Mouse (Mus musculus) left cerebral cortex, adult 18-20 months (tissue): Measurements from ENCODE around the gene Slc6a5. TPM values are rescaled to one million over a fixed set of nuclear protein-coding genes. Genes with fewer than 3 reads are reported as not detected.
A peak's percentile ranks its signal among the peaks of the same experiment; 100 is the strongest.
"Not testable (repeated sequence)": the region's sequence is repeated elsewhere in the genome, so short reads cannot be mapped to it uniquely, and the experiment has no call there.

Source experiments
- DNase-seq, 2 experiments: peaks; one replicate each; pipeline ENCODE4 v3.0.0; 2021 to 2022; ENCODE audit warnings: low spot score in 2 of 2, mixed read lengths in 1 of 2
- total RNA-seq, 2 experiments: library from RNA; stranded (reverse); gene quantifications; 2 replicates each; pipeline ENCODE4 v1.2.3; 2021

Gene Slc6a5
- total RNA-seq, 2 experiments from 2014 or later, result 0.12 TPM

DNA sequence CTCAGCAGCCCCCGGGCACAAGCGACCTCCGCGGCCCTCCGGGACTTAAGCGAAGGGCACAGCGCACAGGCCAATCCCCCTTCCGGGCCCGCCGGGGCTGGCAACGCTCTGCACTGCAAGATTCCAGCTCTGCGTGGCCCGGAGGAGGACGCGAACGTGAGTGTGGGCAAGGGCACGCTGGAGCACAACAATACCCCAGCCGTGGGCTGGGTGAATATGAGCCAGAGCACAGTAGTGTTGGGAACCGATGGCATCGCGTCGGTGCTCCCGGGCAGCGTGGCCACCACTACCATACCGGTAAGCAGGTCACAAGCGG lies 2.0 kb downstream of the Slc6a5 start:
- no peak for DNase-seq

DNA sequence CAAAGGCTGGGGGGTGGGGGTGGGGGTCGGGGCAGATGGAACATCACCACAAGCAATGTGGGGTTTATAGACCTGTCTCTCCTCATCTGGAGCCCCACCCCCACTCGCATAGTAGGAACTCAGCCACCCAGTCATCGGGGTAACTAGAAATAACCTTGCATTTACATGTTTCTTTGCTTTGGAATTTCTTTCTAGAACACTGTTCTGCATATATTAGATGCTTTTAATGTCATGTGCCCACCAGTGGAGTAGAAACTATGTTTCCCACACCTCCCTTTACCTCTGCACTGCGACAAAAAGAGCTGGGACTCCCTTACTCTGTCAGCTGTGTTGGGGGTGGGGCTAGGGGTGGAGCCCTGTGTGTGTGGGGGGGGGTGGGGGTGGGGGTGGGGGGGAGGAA lies 3.2 kb downstream of the Slc6a5 start:
- no peak for DNase-seq

DNA sequence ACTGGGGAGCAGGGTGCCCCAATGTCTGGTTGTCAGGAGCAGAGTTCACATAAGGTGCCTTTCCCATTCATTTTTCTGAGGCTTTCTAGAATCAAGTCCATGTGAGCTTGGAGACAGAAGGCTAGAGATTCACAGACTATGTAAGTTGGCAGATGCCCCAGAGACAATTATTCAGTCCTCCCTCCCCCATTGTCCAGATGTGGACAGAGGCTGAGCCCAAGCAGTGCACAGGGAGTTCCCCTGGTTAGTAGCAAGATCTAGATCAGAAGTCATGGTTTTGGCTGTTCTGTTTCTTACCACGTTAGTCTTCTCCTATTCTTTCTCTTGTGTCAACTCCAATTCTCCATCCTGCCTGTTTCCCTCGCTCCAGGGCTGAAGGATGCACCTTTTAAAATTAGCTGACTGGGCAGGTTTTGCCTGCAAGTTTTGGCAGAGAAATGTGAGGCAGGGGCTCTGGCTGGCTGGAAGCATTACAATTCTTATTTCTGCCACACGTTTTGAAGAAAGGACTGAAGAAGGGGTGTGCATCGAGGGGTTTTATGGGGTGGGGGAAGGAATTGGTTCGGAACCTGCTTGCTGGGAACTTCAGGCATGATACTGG lies 3.9 kb downstream of the Slc6a5 start:
- no peak for DNase-seq

DNA sequence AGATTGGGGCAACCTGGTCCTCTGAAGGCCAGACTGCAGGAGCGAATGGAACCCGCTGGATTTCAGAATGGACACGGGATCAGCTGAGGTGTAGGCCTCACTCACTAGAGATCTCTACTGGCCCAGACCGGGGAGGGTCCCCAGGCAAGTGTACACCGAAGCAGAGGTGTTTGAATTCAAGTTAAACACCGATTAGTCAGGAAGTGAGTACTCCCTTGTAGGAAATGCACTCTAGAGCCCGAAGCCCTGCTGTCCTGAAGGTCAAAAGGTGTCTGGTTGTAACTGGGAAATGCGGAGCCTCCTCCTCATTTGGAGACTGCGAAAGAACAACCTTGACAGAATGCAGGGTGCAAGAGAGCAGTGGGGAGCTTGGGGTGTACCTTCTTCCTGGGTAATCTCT lies 5.0 kb downstream of the Slc6a5 start:
- DNase-seq, result no peak

DNA sequence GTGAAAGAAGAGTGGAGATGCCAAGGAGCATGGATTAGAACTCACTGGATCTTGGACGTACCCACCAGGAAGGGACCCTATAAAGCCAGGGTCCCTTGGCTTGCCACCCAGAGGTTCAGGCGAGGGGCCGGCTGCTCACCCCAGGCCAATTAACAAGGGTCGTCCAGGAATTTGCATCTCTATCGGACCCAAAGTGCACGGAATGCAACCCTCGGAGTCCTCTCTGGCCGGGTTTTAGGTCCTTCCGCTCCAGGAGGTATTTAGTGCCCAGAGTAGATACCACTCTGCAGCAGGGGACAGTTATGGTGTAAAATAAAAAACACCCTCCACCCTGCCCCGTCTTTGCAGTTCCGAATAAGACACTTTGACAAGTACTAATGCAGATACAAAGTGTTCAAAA lies 5.5 kb downstream of the Slc6a5 start:
- DNase-seq, result no peak

DNA sequence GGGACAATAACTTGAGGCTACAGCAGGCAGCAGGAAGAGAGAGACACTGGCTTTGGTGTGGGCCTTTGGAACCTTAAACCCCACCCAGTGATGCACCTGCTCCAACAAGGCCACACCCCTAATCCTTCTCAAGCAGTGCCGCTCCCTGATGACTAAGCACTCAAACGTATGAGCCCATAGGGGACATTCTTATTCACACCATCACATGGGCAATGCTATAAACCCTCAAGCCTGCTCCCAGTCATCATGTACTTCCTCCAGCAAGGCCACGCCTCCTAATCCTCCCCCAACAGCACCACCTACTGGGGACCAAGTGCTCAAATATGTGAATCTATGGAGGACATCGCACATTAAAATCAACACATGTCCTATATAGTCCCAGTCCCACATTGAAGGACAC lies 9.5 kb downstream of the Slc6a5 start:
- DNase-seq, result no peak

DNA sequence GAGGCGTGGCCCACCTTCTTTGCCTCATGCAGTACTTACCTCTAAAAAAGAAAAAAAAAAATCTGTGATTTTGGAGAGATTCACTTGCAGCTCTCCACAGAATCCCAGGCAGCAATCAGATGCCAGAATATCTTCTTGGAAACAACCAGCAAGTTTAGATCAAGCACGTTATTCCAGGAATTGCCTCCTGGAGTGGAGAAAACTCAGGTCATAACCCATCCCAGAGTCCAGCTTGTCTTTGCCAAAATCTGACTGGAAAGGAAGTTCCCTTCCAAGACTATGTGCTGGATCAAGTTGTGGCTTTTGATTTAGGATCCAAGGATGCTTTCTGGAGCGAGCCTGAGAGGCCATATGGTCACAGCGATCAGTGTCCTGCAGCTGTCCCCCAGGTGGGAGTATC lies 10.8 kb downstream of the Slc6a5 start:
- no peak for DNase-seq

DNA sequence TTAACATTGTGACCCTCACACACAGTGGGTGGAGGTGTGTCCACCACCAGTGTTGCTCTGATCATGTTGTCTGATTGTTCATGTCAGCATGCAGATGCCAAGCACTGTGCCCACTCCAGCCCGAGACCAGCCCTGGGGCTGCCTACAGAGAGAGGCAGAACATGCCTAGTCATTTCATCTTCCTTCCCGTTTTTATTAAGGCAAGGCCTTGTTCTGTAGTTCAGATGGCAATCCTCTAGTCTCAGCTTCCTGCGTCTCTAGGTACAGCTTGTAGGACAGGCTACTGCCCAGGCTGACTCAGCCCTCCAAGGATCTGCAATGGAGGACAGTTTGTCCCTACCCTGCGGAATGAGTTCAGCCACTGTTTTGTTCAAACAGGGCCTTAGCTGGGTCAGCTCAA lies 13.0 kb downstream of the Slc6a5 start:
- DNase-seq, result peak in 1 of 2 experiments; percentile 25

DNA sequence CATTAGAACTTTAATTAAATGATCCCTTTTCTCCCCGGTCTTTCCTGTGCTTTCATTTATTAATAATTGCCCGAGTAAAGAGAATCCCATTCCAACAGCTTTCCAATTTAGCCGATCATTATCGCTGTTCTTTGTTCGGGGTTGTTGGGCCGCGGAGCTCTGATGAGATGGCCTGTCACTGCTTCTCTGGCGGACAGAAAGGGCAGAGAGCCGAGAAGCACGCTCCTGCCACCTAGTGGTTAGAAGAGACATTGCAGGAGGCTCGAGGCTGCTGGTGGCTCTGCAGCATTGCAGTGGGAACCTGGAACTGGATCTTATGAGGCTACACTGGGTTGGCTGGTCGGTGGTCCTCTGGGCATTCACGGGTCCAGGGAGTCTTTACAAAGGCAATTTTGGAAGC lies 13.4 kb downstream of the Slc6a5 start:
- peak; percentile 82 to 86 for DNase-seq

DNA sequence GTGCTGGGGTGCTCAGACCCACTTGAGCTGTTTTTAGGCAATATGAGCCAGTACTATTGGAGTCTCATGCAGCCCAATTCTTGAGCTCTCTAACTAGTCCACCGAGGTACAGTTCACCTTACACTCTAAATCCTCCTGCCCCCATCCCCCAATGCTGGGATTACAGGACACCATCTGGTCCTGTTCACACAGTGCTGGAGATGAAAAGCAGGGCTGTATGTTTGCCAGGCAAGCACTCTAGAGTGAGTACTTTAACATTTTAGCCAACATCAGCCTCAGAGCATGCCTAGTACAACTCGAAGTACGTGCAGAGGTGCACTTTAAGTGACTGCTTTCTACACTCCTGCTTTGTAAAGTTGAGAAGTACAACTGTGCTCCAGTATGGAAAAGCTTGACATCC lies 18.6 kb downstream of the Slc6a5 start:
- no peak for DNase-seq

DNA sequence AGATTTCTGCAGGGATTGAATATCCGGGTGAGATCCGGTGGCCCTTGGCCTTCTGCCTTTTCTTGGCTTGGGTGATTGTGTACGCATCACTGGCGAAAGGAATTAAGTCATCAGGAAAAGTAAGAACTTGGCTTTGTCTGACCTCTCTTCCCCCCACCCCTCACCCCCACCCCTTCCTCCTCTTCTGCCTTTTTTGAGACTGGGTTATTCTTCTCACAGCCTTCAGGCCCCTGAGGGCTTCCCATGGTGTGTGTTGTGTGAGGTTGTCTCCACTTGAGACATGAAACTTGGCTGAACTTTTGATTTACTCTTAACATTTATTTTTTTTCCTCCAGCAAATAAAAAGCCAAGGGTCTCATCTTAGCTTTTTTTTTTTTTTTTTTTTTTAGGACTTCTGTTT lies 20.1 kb downstream of the Slc6a5 start:
- DNase-seq, result no peak

DNA sequence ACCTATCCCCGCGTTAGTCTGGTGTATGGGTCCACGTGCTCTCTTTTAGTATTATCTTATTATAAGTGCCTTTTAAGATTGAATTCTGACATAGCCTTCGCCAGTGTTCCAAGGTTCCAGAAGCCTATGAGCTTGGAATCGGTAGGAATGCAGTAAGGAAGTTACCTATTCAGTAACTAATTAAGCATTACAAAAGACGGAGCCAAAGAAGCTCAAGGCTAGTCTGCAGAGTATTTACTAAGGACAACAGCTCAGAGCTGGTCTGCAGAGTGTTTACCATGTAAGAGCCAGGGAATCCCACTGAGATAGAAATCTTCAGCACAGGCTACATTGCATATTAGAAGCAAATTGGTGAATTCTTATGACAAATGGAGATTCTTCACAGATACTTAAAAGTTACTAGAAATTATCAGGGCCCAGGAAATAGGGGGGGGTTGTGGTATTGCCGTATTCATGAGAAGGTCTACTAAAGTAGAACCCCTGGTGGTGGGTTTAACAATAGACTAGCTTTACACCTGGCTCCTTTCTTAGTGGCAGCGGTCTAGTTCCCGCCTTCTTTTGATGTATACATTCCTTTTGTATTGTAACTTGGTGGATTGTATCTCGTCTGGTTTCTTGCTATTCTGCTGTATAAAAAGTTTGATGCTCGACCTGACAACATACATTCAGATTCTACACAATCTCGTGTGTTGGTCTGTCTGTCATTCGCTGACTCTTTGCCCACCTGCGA lies 23.6 kb downstream of the Slc6a5 start:
- not testable (repeated sequence) for DNase-seq

DNA sequence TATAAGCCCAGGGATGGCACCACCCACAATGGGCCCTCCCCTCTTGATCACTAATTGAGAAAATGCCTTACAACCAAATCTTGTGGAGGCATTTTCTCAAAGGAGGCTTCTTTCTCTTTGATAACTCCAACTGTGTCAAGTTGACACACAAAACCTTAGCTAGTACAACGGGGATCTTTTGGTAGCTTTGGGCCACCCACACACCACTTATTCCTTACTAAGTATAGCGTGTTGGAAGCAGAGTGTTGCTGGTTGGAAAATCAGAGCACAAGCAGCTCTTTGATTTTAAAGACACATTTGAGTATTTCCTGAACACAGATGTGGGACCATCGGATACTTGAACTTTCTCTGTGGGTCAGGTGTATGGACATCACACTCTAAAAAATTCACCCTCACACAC lies 26.9 kb downstream of the Slc6a5 start:
- DNase-seq, result peak; percentile 5 to 12

DNA sequence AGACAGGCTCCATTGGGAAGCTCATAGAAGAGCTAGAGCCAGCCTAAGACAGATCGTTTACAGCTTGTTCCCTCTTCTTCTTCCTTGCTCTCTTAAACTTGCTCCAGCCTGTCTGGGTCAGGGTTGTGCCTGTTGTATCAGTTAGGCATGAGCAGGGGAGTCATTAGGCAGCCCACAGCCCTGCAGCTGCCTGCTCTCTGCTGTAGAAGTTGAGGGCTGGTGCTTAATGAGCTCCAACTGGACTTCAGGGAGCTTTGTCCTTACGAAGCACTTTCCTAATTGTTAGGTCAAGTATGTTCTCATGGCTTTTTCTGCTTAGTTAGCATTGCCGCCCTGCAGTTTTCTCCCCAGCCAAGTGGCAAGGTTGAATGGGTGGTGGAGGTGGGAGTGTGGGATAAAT lies 32.1 kb downstream of the Slc6a5 start:
- no peak for DNase-seq

DNA sequence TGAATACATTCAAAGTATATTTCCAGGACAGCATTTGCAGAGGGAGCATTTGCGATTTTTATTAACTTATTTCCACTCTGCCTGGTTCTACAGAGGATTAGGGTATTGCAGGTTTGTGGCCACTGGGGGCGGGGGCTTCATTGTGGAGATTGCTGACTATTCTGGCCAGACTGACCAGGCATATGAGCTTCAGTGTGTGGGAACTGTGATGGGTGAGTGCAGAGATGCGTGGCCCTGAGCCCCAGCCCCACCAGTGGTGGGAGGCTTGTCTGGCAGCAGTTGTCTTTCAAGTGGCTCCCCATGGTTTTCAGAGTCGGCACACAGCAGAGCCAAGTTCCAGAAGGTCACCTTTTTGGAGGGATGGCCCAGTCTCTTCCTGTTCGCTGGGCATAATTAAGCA lies 32.5 kb downstream of the Slc6a5 start:
- DNase-seq, result no peak

DNA sequence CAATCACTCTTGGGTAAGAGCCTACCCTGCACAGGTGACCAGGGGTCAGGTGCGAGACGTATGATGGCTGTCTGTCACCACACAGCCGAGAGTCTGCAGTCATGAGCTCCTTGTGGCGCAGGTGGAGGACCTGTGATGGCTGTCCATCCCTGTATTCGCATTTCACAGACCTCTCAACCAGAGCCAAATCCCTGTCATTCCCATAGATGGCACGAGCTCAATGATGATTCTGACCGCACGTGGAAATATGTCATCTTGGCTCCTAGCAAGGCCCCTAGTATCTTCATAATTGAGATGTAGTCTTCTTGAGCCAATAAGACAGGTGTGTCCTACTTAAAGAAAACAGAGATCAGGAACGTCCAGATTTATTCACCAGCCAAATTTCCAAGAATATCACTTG lies 36.7 kb downstream of the Slc6a5 start:
- DNase-seq, result no peak

DNA sequence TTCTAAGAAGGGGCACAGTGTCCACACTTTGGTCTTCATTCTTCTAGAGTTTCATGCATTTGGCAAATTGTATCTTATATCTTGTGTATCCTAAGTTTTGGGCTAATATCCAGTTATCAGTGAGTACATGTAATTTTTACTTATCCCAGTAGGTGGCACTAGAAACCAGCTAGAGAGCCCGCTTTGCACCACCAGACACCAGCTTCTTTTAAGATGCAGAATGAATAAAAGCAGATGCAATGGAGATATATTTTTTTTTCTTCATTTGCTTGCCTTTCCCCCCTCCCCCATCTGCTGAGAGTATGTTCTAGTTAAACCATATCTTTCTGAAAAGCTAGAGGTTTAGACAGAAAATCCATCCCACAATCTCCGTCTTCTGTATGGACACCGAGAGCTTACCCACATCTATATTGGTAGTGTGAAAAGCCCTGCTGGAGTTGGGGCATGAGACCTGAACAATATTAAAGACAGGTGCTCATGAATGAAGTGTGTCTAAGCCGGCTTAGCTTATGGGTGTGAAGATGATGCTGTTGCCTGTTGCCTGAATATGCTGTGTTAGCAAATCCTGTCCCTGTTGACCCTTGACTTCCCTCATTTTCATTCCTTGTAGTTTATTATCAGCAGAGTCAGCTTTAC lies 43.7 kb downstream of the Slc6a5 start:
- DNase-seq, result peak in 1 of 2 experiments; percentile 20

DNA sequence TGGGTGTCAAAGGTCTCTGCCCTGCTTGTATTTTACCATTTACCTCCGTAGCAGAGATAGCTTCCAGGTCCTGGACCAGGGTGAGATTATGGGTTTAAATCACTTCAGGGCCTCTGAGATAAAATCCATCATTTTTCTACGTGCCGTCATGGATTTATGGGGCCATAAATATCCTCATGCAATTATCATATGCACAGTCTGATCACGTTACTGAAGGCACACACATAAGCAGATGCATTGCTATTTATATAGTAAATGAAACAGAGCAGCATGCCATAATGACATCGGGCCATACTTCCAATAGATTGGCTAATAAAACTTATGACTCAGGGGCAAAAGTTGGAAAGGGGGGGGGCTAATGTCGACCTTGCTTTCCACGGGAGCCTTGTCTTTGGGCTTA lies 44.9 kb downstream of the Slc6a5 start:
- no peak for DNase-seq

DNA sequence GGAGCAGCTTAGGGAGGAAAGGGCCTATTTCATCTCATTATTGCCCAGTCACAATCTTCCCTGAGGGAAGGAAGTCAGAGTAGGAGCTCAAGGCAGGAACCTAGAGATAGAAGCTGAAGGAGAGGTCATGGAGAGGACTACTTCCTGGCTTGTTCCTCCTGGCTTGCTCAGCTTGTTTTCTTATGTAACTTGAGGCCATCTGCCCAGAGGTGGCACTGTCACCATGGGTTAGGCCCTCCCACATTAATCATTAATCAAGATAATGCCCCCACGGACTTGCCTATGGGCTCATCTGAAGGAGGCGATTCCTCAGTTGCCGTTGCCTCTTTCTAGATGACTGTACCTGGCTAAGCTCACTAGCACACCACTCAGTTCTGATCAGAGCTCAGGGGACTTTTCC lies 47.2 kb downstream of the Slc6a5 start:
- no peak for DNase-seq

DNA sequence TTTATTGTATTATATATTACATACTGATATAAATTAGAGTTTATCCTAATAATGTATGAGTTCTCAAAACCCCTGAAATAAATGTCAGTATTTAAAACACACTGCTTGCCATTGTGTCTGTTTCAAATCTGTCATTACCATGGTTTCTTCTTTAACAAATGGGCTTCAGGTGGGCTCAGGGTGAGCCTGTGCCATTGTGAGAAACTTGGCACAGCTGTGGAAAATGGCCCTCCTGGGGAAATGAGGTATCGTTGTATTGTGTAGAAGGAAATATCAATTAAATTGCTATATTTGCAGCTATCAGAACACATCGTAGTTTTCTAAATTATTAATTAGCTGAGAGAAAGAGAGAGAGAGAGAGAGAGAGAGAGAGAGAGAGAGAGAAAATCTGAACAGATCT lies 53.8 kb downstream of the Slc6a5 start:
- no peak for DNase-seq

DNA sequence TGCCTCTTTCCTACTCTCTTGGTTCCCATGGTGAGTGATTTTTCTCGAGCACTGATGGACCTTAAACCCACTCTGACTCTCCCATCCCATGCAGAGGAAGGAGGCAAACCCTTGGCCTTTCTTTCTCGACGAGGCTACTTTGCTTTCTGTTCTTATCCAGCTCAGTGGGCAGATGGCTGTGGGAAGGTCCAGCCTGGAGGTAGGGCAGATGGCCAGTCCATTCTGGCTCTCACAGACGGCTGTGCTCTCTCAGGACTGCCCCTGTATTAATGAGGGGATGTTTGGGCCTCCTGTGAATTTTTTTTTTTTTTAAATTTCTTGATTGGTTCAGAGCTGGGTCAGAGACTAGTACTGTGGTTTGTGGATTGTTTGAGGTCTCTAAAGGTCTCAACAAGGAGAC lies 59.6 kb downstream of the Slc6a5 start:
- DNase-seq, result no peak

DNA sequence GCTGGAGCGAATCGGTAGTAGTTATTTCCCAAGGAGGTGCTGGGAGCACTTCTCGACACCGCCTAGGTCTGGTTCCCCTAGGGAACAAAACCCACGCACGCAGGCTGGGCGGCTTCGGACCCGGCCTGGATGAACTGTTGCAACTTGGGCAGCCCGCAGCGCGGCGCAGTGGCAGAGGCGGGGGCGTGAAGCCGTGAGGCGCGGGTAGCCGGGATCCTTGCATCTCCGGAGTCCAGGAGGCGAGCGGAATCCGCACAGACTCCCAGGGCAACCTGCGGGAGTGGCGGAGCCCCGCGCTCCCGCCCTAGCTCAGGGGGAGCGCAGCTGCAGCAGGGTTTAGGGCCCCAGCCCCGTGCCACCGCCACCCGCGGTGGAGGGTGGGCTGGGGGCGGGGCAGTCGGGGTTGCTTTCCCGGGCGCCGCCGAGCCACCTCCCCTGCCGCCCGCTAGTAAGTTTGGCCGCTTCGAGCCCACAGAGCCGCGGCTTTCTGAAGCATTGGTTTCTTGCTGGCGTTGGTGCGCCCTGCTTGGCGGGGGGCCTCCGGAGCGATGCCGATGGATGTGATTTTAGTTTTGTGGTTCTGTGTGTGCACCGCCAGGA lies 65.0 kb downstream of the Slc6a5 start, which contains the start of gene Nell1:
Gene Nell1, plus strand, starts transcription at position 24 of the 600 bp plus-strand sequence.
- DNase-seq, result peak; percentile 48 to 69
